Mouse (Mus musculus) E14TG2a.4 (cell line): ENCODE results near the gene Ltbp2.

Experiments used
- CTCF ChIP-seq: conservative IDR thresholded peaks from 2 replicates; pipeline ENCODE4 v1.5.1; 2014; ENCODE audit warnings: low read length
- NANOG ChIP-seq: IDR thresholded peaks from 2 replicates; pipeline ENCODE4 v1.6.1; 2014; ENCODE audit warnings: borderline replicate concordance, low read length, mixed read lengths
- POU5F1 ChIP-seq: IDR thresholded peaks from 2 replicates; pipeline ENCODE4 v1.6.1; 2014; ENCODE audit warnings: low read length, borderline replicate concordance

DNA sequence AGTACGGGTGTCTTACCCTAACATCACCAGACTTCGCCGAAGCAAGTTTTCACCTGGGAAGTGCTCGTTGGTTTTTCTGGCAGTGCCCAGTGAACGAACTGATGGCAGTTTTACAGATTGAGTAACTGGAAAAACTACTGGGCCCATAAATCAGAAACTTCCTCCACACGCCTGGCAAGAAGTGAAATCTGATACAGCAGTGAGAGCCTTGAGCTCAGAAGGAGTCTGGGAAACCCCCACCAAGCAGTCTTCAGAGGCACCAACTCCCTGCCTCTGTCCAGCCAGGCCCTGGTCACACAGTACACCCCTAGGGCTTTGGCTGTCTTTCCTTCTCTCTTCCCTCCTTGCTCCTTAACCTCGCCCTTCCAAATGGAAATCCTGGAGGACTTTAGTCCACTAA is 28.9 kb downstream of the Ltbp2 start:
- TF ChIP-seq CTCF (no peak), POU5F1 (no peak), NANOG (no peak)
